Mouse (Mus musculus) ovary, postnatal 36 days (tissue): ENCODE results near the gene S100a5.

Experiments used
- DNase-seq: peaks from one replicate; pipeline ENCODE4 v3.0.0; 2022; ENCODE audit warnings: low spot score, mixed read lengths

The S100a5 gene

DNA sequence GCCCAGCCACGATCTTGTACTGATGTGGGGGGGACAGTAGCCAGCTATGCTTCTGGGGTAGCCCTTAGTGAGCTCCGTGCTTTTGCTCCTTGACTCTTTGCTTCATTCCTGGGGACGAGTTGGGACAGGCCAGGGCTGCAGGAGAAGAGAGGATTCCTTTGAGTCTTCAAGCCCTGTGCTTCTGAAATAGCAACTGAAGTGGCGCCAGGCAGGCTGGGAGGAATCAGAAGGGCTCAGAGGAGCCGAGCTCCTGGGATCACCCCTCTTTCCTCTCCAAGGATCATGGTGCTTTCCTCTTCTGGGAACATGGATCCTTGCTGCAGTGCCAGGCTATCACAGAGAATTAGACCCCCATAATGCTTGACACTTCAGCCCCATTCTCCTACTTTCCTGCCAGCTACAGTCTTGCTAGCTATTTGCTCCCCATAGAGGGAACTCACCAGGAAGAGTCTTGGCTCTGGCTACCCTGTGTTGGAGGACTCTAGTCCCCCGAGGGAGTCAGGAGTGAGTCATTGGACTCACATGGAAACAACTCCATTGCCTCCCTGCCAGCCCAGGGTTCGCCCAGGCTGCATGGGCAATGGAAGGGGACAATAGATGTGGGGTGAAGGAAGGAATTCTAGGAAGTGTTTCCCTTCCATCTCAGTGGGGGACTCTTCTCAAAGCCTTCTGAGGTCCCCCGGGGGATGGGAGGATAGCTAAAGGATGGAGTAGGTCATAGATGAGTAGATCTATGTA lies 7.7 kb upstream of the S100a5 start:
- no peak for DNase-seq

DNA sequence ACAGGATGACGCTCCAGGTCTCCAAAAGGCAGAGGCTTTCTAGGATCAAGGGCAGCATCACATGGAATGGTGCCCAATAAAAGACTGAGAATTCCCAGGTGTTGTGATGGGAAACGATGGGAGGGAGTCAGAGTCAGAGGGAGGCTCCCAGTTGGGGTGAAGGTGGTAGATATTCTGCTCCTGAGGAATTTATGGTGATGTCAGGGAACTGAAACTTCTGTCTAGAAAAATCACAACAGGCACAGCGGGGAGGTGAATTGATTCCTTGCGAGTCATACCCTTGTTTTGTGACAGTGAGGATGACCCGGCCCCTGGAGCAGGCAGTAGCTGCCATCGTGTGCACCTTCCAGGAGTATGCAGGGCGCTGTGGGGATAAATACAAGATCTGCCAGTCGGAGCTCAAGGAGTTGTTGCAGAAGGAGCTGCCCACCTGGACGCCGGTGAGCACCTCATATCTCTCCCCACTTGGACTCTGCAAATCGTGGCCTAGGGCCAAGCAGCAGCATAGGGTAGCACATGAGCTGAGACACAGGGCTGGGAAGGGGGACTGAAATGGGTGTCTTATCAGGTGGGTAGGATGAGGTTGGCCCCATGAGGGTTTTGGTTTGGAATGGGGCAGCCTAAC lies 6.7 kb upstream of the S100a5 start, which contains the start of gene Gm42674:
Gene Gm42674 (plus strand): TSS at position 419 of the 625 bp plus-strand sequence.
- DNase-seq = no peak

DNA sequence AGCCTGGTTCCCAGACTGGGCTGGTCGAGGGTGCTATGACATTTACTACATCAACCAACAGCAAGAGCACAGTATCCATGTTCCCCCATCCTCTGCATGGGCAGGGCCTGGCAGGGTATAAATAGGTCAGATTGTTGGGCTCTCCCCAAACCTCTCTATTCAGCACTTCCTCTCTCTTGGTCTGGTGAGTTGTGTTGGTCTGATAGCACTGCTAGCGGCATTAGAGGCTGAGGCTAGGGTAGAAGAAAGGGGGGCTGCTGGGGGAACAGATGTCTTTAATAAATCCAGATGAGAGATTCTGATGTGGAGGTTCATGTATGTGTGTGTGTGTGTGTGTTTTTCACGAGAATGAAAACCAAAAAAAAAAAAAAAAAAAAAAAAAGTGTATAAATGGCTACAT lies 4.7 kb upstream of the S100a5 start, which contains the start of gene S100a4:
Gene S100a4 (plus strand): TSS at position 149 of the 400 bp plus-strand sequence.
- no peak for DNase-seq

DNA sequence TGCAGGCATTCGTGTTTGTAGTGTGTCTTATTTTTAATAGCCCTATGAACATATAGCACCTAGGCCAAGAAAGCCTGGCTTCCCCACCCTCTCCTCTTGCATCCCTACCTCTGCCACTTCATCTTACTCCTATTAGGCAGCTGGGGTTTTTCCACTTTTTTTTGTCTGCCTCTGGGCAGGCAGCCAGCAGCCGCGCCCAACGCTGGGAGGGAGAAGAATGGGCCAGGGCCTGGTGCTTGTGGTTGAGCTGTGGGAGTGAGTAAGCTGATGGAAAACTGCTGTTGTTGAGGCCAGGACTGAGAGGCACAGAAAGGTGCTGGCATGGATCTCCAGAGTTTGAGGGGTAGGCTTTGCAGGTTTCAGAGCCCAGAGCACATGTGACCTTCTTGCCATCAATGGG lies 3.9 kb upstream of the S100a5 start:
- DNase-seq = peak; percentile 79

DNA sequence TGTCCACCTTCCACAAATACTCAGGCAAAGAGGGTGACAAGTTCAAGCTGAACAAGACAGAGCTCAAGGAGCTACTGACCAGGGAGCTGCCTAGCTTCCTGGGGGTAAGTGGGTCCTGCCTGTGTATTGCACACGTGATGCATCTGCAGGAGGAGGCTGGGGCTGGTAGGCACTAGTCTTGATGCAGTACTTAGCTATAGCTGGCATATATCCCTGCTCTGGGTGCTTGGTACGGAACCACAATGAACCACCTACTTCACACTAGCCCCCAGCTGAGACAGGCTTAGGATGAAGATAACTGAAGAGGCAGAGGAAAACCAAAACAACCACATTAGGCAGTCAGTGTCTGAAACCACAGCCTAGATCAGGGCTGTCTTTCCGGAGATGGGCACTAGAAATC lies 3.3 kb upstream of the S100a5 start:
- no peak for DNase-seq

DNA sequence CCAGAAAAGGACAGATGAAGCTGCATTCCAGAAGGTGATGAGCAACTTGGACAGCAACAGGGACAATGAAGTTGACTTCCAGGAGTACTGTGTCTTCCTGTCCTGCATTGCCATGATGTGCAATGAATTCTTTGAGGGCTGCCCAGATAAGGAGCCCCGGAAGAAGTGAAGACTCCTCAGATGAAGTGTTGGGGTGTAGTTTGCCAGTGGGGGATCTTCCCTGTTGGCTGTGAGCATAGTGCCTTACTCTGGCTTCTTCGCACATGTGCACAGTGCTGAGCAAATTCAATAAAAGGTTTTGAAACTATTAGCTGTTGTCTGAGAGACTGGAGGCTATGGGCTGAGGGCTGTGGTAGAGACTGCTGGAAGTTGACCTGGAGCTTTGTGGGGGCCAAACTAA lies 2.6 kb upstream of the S100a5 start:
- DNase-seq = no peak

DNA sequence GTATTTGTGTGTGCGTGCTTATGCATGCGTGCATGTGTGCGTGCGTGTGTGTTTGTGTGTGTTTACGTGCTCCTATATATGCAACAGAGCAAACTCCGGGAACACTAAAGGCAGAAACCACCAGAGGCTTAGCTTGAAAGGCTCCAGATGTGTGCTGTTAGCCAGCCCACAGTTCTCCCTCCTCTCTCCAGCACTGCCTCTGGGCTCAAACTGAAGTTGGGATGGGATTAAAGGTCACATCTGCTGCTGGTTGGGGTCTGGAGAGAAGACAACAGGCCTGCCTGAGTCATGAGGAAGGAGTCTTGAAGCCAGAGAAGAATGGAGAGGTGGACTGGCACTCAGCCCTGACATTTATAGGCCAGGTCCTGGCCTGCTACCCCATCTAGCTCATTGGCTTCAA lies 2.1 kb upstream of the S100a5 start:
- no peak for DNase-seq

DNA sequence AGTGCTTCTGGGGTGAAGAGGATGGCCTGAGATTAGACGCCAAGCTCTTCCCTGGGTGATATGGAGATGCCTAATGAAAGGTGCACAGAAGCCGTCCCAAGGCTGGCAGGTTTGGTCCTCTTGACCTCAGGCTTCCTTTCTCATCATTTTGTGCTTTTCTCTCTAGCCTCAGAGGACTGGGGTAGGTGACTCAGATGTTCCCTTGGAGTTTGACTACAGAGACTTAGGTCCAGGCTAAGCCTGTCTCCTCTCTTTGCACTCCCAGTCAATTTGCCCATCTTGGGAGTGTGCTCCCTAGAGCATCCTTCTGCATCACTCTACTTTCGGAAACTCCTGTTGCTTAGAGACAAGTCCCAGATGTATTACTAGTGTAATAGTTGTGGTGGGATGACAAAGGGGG lies 962 bp upstream of the S100a5 start:
- DNase-seq = no peak

DNA sequence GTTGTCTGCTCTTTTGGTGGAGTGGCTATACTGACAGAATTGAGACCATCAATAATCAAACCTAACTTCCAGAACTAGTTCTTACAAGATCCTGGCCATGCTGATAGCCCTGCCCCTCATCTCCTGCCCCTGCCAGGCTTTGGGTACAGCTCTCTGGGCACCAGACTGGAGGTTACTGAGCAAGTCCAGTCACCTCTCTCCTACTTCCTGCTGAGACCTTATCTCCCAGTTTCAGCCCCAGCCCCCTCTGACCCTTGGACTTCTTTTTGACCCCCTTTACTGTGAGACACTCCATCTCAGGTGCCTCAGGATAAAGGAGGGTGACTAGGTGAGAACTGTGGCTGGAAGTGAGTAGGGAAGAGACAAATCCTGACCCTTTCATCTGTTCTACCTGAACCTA lies 779 bp downstream of the S100a5 start:
- DNase-seq = no peak

DNA sequence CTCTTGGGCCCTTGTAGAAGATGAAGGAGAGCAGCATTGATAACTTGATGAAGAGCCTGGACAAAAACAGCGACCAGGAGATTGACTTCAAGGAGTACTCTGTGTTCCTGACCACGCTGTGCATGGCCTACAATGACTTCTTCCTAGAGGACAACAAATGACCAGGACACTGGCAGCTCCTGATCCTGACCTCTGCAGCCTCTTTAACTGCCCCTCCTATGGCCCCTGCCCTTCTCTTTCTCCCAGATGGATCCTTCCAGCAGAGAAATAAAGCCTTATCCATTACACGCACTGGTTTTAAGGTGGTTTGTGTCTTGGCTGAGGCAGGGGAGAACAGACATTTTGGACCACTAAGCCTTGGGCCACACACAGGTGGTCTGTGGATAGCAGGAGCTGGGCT lies 3.2 kb downstream of the S100a5 start:
- DNase-seq = no peak

DNA sequence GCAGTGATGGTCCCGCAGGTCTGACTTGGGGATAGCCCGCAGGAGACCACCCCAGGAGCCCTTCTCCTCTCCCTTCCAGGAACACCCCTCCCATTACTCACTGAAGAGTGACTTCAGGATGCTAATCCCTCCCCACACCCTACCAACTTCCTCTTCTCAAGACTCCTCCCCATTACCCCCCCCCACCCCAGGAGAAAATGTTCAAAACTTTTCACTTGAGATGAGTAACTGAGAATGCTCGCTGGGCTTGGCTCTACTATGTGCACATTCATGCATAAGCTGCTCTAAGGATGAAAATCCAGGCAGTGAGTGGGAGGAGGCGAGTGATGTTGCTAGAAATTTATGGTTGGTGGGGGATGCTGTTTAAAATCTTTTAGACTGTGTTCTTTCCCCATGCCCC lies 3.7 kb downstream of the S100a5 start:
- DNase-seq = no peak

DNA sequence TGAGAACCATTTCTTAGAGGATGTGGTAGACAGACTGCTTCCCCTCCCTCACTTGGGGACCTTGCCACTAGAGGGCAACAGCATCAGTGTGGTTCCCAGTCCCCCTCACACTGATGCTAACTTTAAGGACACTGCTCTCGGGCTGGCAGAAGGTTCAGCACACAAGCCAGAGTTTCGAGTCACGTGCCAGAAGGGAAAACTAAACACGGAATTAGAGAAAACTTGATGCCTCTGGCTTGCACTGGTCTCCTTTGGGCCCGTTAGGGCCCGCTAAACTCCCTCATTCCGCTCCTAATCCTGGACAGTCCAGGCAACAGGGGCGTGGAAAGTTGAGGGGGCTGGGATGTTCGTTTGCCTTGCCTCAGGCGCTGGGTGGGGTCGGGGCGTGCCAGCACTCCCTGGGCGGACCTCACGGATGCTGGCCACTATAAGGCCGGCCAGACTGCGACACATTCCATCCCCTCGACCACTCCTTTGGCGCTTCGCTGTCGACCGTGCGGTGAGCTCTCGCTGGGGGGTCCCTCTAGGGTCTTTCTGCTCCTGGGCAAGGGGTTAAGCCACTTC lies 4.5 kb downstream of the S100a5 start, which contains the start of gene S100a6:
Gene S100a6 (plus strand): TSS at position 155 of the 564 bp plus-strand sequence.
- DNase-seq = peak; percentile 54

DNA sequence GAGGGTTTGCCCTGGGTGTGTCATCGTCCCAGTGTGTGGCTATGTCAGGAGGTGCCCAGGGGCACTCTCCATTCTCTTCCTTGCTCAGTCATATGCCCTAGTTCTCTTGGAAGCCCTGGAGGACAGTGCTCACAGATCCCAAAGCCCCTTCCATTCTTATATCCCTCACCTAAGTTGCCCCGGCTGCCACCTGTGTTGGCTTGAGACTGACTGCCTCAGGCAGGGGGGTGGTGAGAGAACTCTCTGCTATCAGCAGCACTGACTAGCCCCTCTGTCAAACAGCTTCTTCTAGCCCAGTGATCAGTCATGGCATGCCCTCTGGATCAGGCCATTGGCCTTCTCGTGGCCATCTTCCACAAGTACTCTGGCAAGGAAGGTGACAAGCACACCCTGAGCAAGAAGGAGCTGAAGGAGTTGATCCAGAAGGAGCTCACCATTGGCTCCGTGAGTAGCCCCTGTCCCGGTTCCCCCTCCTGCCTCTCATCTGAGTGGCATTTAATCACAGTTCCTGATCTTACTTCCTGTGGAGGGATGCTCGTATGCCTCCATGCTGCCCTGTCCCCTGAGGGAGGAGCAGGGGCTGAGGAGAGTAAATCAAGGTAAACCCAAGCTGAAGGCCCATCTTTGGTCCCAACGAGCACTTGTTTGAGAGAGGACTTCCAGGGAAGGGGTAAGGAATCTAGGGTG lies 5.3 kb downstream of the S100a5 start:
- no peak for DNase-seq

DNA sequence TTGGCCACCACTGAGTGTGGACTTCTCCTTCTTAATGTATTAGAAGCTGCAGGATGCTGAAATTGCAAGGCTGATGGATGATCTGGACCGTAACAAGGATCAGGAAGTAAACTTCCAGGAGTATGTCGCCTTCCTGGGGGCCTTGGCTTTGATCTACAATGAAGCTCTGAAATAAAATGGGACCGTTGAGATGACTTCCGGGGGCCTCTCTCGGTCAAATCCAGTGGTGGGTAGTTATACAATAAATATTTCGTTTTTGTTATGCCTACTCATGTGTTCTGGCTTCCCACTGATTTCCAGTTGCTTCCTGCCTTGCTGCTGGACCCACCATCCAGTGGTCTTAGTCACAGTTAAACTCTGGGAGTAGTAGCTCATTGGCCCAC lies 5.8 kb downstream of the S100a5 start:
- DNase-seq = no peak

DNA sequence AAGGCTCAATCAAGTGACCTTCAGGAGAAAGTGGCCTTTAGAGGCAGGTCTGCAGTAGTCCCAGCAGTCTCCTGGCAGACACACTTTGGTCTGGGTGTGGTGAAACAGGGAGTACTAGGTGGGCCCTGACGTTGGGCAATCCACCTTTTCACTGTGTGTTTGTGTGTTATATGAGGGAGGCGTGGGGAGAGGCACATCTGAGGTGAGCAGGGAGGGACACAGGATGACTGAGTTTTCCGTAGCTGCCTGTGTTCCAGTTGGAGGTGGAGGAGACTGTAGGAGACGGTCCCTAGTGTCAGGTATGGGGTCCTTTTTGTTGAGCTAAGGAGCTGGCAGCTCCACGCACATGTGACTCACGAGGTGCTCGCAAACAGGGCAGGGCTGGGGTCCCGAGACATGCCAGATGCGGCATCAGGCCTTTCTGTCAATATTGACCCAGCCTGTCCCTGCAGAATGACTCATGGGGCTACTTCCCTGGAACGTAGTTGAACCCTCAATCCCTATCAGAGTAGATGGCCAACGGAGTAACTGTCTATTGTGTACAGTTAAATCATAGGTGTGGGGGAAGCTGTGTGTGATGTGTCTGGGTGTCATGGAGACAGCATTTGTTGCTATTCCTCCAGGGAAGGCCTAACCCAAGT lies 6.4 kb downstream of the S100a5 start:
- DNase-seq = no peak

DNA sequence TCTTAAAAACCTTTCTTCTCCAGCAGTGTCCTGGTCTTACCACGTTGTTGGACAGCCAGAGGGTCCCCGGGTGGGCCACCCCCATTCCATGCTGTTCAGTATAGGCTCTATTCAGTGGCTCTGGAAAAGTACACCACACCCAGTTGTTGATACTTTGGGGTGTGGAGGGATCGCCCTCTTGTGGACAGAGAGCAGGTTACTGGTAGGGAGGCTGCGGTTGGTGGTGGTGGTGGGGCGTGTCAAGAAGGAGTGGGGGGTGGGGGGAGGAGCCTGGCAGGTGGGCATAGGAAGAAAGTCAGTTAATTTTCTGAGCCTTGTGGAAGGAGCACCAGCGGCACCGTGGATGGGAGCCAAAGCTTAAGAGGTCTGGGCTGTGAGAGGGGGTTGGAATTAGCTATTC lies 7.1 kb downstream of the S100a5 start:
- peak; percentile 60 for DNase-seq

DNA sequence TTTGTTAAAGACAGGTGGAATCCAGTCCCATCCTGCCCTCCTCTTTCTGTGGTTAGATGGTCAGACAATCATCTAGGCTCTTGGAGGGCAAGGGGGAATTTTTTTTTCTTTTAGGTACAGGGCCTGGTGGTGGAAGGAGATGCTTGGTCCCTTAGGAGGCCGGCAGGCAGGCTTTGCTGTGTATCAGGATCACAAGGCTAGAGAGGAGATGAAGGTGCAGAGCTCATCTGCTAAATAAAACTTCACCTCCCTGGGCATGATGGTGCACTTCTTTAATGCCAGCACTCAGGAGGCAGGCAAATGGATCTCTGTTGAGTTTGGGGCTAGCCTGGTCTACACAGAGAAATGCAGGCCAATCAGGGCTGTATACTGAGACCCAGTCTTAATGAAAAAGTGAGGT lies 7.6 kb downstream of the S100a5 start:
- DNase-seq = no peak

DNA sequence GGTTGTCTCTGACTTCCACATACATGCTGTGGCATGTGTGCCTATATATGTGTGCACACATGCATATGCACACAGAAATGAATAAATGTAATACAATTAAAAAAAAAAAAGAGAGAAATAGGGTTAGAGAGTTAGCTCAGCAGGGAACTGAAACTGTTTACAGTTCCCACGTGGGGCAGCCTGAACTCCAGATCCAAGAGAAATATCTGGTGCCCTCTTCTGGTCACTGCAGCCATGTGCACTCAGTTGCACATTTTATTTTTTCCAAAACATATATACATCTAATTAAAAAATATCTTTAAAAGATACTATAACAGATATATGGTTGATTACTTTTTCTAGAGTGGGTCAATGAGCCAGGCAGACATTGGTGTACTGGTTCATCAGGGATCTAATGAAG lies 9.3 kb downstream of the S100a5 start:
- no peak for DNase-seq

DNA sequence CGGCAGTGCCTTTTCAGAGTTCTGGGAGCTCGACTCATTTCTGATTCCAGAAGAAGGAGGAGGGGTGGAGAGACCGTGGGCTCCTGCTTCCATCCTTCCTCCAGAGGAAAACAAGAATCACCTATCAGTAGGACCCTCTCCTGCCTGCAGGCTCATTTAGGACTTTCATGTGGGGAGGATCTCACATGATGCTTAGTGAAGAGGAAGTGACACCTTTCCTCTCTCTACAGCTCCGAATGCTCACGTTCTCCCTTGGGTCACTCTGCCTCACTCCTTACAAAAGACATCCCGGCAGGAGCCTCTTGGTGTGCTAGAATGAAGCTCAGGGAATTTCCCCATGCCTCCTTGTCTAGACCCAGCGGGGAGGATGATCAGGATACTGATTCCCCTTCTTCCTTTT lies 13.2 kb downstream of the S100a5 start:
- no peak for DNase-seq

DNA sequence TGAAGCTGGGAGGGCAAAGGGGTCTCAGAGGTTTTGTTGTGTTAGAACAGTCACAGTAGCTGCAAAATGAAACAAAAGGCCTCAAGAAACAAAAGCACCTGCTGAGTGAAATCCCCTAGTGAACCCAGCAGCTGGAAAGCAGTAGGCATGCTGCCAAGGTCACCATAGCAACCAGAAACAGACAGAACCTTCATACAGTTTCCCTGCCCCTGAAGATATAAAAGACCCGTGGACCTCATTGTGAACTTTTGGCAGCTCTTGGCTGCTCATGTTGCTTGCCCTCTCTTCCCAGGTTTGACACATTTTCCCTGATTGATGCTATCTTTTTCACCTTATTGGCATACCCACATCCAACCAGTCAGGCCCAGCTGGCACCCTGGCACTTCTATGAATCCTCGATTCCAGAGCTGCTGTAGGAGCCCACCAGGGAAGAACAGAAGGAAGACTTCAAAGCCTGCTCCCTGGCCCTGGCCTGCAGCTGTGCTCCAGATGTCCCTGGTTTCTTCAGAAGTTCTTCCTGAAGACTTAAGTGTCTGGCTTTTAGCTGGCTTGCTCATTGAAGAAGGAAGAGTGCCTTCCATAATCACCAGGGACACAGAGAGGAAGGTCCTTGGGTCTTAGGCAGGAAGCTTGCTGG lies 15.2 kb downstream of the S100a5 start:
- peak; percentile 73 for DNase-seq

DNA sequence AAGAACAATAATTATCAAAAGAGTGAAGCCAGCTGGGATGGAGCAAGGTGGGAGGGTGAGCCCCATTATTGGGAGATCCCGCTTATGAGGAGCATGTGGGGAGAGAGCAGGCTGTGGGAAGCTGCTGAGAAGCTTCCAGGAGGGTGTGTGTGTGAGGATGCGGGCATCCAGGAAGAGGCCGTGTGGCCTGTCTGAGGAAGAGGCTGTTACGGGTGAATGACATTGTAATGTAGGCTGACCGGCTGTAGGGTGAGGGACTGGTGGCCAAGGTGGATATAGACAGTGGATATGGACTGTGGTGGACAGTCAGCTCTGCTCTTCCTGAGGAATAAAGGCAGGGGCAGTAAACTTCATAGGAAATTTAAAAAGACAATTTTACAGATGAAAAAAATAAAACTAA lies 17.2 kb downstream of the S100a5 start:
- DNase-seq = no peak
